Mouse (Mus musculus) liver, postnatal 0 days (tissue): ENCODE data around the gene Mapk1ip1l.

ENCODE experiments used
- CTCF ChIP-seq: sonication (generic); IDR thresholded peaks from 2 replicates; pipeline ENCODE4 v1.5.1; 2016; ENCODE audit warnings: antibody characterized with exemption, low read depth
- EP300 ChIP-seq: IDR thresholded peaks from 2 replicates; pipeline ENCODE4 v1.6.1; 2016; ENCODE audit warnings: antibody characterized with exemption, low read depth, mild to moderate bottlenecking

DNA sequence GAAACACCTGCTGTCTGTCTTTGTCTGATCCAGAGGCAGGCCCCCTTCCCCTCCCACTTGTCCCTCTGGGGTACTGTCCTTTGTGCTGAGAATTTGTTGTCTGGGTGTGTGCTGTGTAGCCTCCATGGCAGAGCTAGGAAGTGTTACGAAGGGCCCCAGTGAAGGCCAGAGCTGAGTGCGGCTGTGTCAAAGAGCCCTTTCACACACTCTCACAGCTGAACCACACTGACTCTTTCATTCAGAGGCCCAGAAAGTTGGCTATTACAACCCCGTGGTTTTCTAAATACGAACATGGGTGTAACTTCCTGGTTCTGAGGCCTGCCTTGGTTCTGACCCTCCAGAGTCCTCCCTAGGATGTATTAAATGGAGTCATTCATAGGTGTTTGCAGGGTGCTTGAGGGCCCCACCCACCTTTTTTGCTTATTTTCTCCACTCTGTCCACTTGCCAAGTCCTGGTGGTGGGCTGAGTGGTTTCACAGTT is 43.8 kb downstream of the Mapk1ip1l start:
- no peak for TF ChIP-seq CTCF
- no peak for TF ChIP-seq EP300
